11 mouse cellular contexts compared by ENCODE assay signal in genomic region chr13:34097086-34097485, GRCm38 (mm10). TPM values are rescaled to one million over a fixed set of nuclear protein-coding genes. Genes with fewer than 3 reads are reported as not detected.
DNase-seq lines count a peak whose midpoint lies in the region; ATAC-seq and TF ChIP-seq lines count a peak whose summit lies in the region.
"Had no signal": no experiment of that assay in that cellular context is flagged by ENCODE, and none has a peak within 500 bp of the region (broad histone marks: within the 10 kb centered on the region; RNA-seq: fewer than 3 reads in every experiment).

No protein-coding gene starts in this region.

- no peak for DNase-seq in lung, adult 2 months
- no peak for DNase-seq in layer of hippocampus, adult 8-10 months (ENCODE audit: low spot score in 2 of 2)
- DNase-seq: cerebellum, postnatal 14 days; gastrocnemius, postnatal 36 days; right cerebral cortex, adult 18-20 months had no signal

- H3K4me3 ChIP-seq in lung, embryonic 16.5 days (ENCODE audit: low read length): no peak overlapping the region
- no peak overlapping the region for H3K4me3 ChIP-seq in lung, adult 2 months (replicated peaks; ENCODE audit: extremely low read depth, low read depth, low read length)
- no peak overlapping the region for H3K4me3 ChIP-seq in forebrain, embryonic 13.5 days
- no peak overlapping the region for H3K4me3 ChIP-seq in hindbrain, embryonic 15.5 days
- H3K4me3 ChIP-seq in neural tube, embryonic 15.5 days (replicated peaks): no peak overlapping the region
- H3K4me3 ChIP-seq: liver, embryonic 15.5 days had no signal

- no peak for TF ChIP-seq CTCF in lung, adult 2 months (IDR thresholded peaks at IDR 0.05; ENCODE audit: insufficient read depth, low read length)

- no peak overlapping the region for H3K9ac ChIP-seq in lung, embryonic 16.5 days (ENCODE audit: low read length)
- no peak overlapping the region for H3K9ac ChIP-seq in forebrain, embryonic 13.5 days
- no peak overlapping the region for H3K9ac ChIP-seq in hindbrain, embryonic 15.5 days
- H3K9ac ChIP-seq in neural tube, embryonic 15.5 days (replicated peaks): no peak overlapping the region
- H3K9ac ChIP-seq: liver, embryonic 15.5 days had no signal

- no peaks in the 10 kb centered on the region for H3K36me3 ChIP-seq in lung, embryonic 16.5 days (ENCODE audit: control insufficient read depth, insufficient read depth, low read length)
- H3K36me3 ChIP-seq in forebrain, embryonic 13.5 days (ENCODE audit: poor library complexity, severe bottlenecking): no peaks in the 10 kb centered on the region
- H3K36me3 ChIP-seq in hindbrain, embryonic 15.5 days: no peaks in the 10 kb centered on the region
- H3K36me3 ChIP-seq in neural tube, embryonic 15.5 days: no peaks in the 10 kb centered on the region
- H3K36me3 ChIP-seq: liver, embryonic 15.5 days had no signal

- no peak for TF ChIP-seq POLR2A in lung, adult 2 months (IDR thresholded peaks at IDR 0.05; ENCODE audit: borderline replicate concordance, extremely low read depth, low read depth, low read length)

- H3K9me3 ChIP-seq in lung, embryonic 16.5 days (ENCODE audit: control insufficient read depth, low read length): no peaks in the 10 kb centered on the region
- 0 out of 2 replicates have a peak, but pooled peaks cover 3% of the 10 kb centered on the region for H3K9me3 ChIP-seq in forebrain, embryonic 13.5 days (replicated peaks)
- H3K9me3 ChIP-seq in hindbrain, embryonic 15.5 days: no peaks in the 10 kb centered on the region
- H3K9me3 ChIP-seq in neural tube, embryonic 15.5 days (replicated peaks): no peaks in the 10 kb centered on the region
- H3K9me3 ChIP-seq: liver, embryonic 15.5 days had no signal

- H3K4me2 ChIP-seq in lung, embryonic 16.5 days (ENCODE audit: low read depth, low read length): no peak overlapping the region
- H3K4me2 ChIP-seq in forebrain, embryonic 13.5 days: no peak overlapping the region
- no peak overlapping the region for H3K4me2 ChIP-seq in hindbrain, embryonic 15.5 days
- no peak overlapping the region for H3K4me2 ChIP-seq in neural tube, embryonic 15.5 days
- H3K4me2 ChIP-seq: liver, embryonic 15.5 days had no signal

- H3K27me3 ChIP-seq in lung, embryonic 16.5 days (ENCODE audit: control insufficient read depth, insufficient read depth, low read depth, low read length): no peaks in the 10 kb centered on the region
- H3K27me3 ChIP-seq in forebrain, embryonic 13.5 days: no peaks in the 10 kb centered on the region
- no peaks in the 10 kb centered on the region for H3K27me3 ChIP-seq in hindbrain, embryonic 15.5 days
- no peaks in the 10 kb centered on the region for H3K27me3 ChIP-seq in neural tube, embryonic 15.5 days (replicated peaks)
- H3K27me3 ChIP-seq: liver, embryonic 15.5 days had no signal

- peak overlapping the region; percentile 68; the same call in 1 of the 2 replicates for H3K27ac ChIP-seq in lung, embryonic 16.5 days (ENCODE audit: low read length)
- H3K27ac ChIP-seq in forebrain, embryonic 13.5 days: peak overlapping the region; percentile 88
- peak overlapping the region; percentile 67 for H3K27ac ChIP-seq in hindbrain, embryonic 15.5 days (replicated peaks)
- peak overlapping the region; percentile 83 for H3K27ac ChIP-seq in neural tube, embryonic 15.5 days (replicated peaks)
- H3K27ac ChIP-seq: liver, embryonic 15.5 days had no signal

- whole genome bisulfite sequencing in lung, embryonic 16.5 days: 79% methylated on average over 3 of the region's 3 CpGs
- WGBS in lung, adult 2 months: 49% methylated on average over 3 of the region's 3 CpGs
- 57% methylated on average over 3 of the region's 3 CpGs for WGBS in forebrain, embryonic 13.5 days
- 39% methylated on average over 3 of the region's 3 CpGs for WGBS in hindbrain, embryonic 15.5 days
- 43% methylated on average over 3 of the region's 3 CpGs for WGBS in neural tube, embryonic 15.5 days

- no peak for ATAC-seq in lung, embryonic 16.5 days (ENCODE audit: low read depth)
- no peak for ATAC-seq in forebrain, embryonic 13.5 days
- no peak for ATAC-seq in hindbrain, embryonic 15.5 days (ENCODE audit: low FRiP score, low read depth)
- no peak for ATAC-seq in neural tube, embryonic 15.5 days (ENCODE audit: low FRiP score)
- no peak for ATAC-seq in CD4-positive, CD25-positive, alpha-beta regulatory T cell, adult 4 months

- H3K4me1 ChIP-seq in lung, embryonic 16.5 days (replicated peaks; ENCODE audit: control insufficient read depth, insufficient read depth, low read length): peaks cover 11% of the 10 kb centered on the region; the same call in 1 of the 2 replicates
- H3K4me1 ChIP-seq in lung, adult 2 months (ENCODE audit: control insufficient read depth, insufficient read depth, low read length): peaks cover 16% of the 10 kb centered on the region
- peaks cover 25% of the 10 kb centered on the region for H3K4me1 ChIP-seq in forebrain, embryonic 13.5 days
- peaks cover 22% of the 10 kb centered on the region for H3K4me1 ChIP-seq in hindbrain, embryonic 15.5 days (replicated peaks)
- peaks cover 22% of the 10 kb centered on the region for H3K4me1 ChIP-seq in neural tube, embryonic 15.5 days

RNA-seq across cellular contexts. Expression of gene Tubb2a, which starts 19.3 kb away (rescaled TPM):
- polyA plus RNA-seq in lung, embryonic 16.5 days (2015; fragmentation: Nextera tagmentation; extraction: Ambion mirVana): 185 and 193 TPM in 2 replicates
- polyA plus RNA-seq in lung, adult 2 months (2012; rRNA removed): 320 and 386 TPM in 2 replicates
- polyA plus RNA-seq in forebrain, embryonic 13.5 days (2015; fragmentation: Nextera tagmentation; extraction: Ambion mirVana): 761 and 874 TPM in 2 replicates
- 3,041 and 3,094 TPM in 2 replicates for polyA plus RNA-seq in hindbrain, embryonic 15.5 days (2015; fragmentation: Nextera tagmentation; extraction: Ambion mirVana)
- polyA plus RNA-seq in neural tube, embryonic 15.5 days (2015; fragmentation: Nextera tagmentation; extraction: Ambion mirVana): 2,701 and 3,281 TPM in 2 replicates
- polyA plus RNA-seq in CD4-positive, CD25-positive, alpha-beta regulatory T cell, adult 4 months (2017; shearing (Covaris generic)): 10 to 100 TPM; 17.8 to 20.1 TPM
- total RNA-seq in layer of hippocampus, adult 8-10 months (2022): 100 to 1,000 TPM; 852 to 915 (median 907) TPM

RNA-seq across cellular contexts. Expression of gene Tubb2b, which starts 33.2 kb away (rescaled TPM):
- 18.9 and 19.4 TPM in 2 replicates for polyA plus RNA-seq in lung, embryonic 16.5 days (2015; fragmentation: Nextera tagmentation; extraction: Ambion mirVana)
- polyA plus RNA-seq in lung, adult 2 months (2012; rRNA removed): 13.6 and 21.6 TPM in 2 replicates
- 559 and 618 TPM in 2 replicates for polyA plus RNA-seq in forebrain, embryonic 13.5 days (2015; fragmentation: Nextera tagmentation; extraction: Ambion mirVana)
- 939 and 1,019 TPM in 2 replicates for polyA plus RNA-seq in hindbrain, embryonic 15.5 days (2015; fragmentation: Nextera tagmentation; extraction: Ambion mirVana)
- 777 and 1,015 TPM in 2 replicates for polyA plus RNA-seq in neural tube, embryonic 15.5 days (2015; fragmentation: Nextera tagmentation; extraction: Ambion mirVana)
- under 1 TPM; 0.59 to 0.72 TPM for polyA plus RNA-seq in CD4-positive, CD25-positive, alpha-beta regulatory T cell, adult 4 months (2017; shearing (Covaris generic))
- 100 to 1,000 TPM; 198 to 220 (median 215) TPM for total RNA-seq in layer of hippocampus, adult 8-10 months (2022)

RNA-seq across cellular contexts. Expression of gene Bphl, which starts 59.7 kb away (rescaled TPM):
- 70.6 and 80.8 TPM in 2 replicates for polyA plus RNA-seq in lung, embryonic 16.5 days (2015; fragmentation: Nextera tagmentation; extraction: Ambion mirVana)
- polyA plus RNA-seq in lung, adult 2 months (2012; rRNA removed): 37.4 and 41.8 TPM in 2 replicates
- polyA plus RNA-seq in forebrain, embryonic 13.5 days (2015; fragmentation: Nextera tagmentation; extraction: Ambion mirVana): 36.5 and 37.6 TPM in 2 replicates
- polyA plus RNA-seq in hindbrain, embryonic 15.5 days (2015; fragmentation: Nextera tagmentation; extraction: Ambion mirVana): 36.6 and 41.4 TPM in 2 replicates
- 40.7 and 44.9 TPM in 2 replicates for polyA plus RNA-seq in neural tube, embryonic 15.5 days (2015; fragmentation: Nextera tagmentation; extraction: Ambion mirVana)
- 10 to 100 TPM; 29.9 to 36.0 TPM for polyA plus RNA-seq in CD4-positive, CD25-positive, alpha-beta regulatory T cell, adult 4 months (2017; shearing (Covaris generic))
- 10 to 100 TPM; 43.5 to 64.1 (median 62.3) TPM for total RNA-seq in layer of hippocampus, adult 8-10 months (2022)

Comparison
In these comparisons a context has a peak if more than half of its experiments do, and no peak if none do; other contexts are left out.
1. RNA of gene Tubb2b, which starts 33.2 kb away (polyA plus RNA-seq): 939 to 1,019 TPM in hindbrain, embryonic 15.5 days, 777 to 1,015 TPM in neural tube, embryonic 15.5 days and 559 to 618 TPM in forebrain, embryonic 13.5 days; 13.6 to 21.6 TPM in lung, adult 2 months, 18.9 to 19.4 TPM in lung, embryonic 16.5 days and 0.59 to 0.72 TPM in CD4-positive, CD25-positive, alpha-beta regulatory T cell, adult 4 months; every median in the first group is over 10 times any median in the second.
2. Peak in every context shown above with its lines, with median percentiles within 50 percentile points of each other: H3K27ac ChIP-seq.